Mouse (Mus musculus): ENCODE results near the gene Prss48.
"Not testable (repeated sequence)": the region's sequence is repeated elsewhere in the genome, so short reads cannot be mapped to it uniquely, and the experiment has no call there.

Gene Prss48

GRCm38 (mm10) chr3:86004751-86005150 is 2.5 kb upstream of the Prss48 start:
- in situ Hi-C loops (cut with MseI, MboI), result no loop called here

DNA sequence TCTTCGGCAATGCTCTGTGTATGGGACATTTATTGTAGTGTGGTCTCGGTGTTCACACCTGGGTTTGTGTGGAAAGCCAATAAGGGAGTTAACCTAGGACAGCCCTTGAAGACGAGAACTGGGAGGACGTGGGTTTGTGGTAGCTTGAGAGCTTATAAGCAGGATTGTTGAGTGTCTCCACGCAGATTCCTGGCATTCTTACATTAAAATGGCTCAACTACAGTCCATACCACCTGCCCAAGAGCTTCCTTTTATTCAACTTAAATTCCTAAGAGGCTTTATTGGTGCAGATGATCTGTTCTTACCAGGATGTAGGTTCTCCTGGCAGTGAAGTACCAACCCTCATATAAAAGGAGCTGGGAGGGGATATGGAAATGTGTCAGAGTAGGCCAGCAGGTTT is 649 bp upstream of the Prss48 start:
- in situ Hi-C loops (cut with MseI, MboI), result no loop called here

- in situ Hi-C loops (cut with MseI, MboI), result no loop called here
Measured at GRCm38 (mm10) chr3:86001271-86001670, 1.0 kb downstream of the Prss48 start.

DNA sequence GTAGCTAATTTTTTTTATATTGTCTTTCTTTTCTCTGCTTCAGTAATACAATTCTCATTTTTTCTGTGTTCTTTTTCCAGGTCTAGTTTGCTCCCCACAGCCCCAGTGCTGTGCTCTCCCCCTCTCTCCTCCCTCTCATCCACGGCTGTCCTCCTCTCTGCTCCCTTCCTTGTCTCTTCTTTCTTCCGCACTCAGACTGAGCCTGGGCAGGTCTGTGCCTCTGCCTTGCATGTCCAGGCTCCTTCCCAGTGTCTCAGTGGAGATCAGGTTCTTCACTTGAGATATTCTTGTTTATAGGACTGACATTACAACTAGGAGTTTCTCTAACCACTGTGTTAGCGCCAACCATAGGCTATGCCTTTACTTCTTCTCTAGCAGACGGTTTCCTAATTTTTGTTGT is 7.6 kb downstream of the Prss48 start:
- in situ Hi-C loops (cut with MseI, MboI), result no loop called here

DNA sequence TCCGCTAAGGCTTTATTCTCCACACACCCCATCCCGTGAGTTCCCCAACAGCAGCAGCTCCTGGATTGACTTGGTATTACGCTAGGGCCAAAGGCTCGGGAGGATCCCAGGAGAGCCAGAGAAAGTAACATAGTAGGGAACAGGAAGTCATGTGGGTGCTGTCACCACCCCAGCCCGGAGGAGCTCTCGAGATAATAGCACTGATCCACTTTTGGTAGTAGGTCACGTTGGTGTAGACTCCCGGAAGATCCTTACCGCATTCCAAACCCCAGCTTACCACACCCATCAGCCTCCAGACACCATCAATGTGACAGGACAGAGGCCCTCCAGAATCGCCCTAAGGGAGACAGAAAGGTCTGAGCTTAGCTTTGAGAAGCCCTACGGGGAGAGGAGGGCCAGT is 8.5 kb downstream of the Prss48 start:
- in situ Hi-C loops (cut with MseI, MboI), result no loop called here

GRCm38 (mm10) chr3:85991802-85992156 is 10.5 kb downstream of the Prss48 start:
- in situ Hi-C loops (cut with MseI, MboI), result no loop called here

DNA sequence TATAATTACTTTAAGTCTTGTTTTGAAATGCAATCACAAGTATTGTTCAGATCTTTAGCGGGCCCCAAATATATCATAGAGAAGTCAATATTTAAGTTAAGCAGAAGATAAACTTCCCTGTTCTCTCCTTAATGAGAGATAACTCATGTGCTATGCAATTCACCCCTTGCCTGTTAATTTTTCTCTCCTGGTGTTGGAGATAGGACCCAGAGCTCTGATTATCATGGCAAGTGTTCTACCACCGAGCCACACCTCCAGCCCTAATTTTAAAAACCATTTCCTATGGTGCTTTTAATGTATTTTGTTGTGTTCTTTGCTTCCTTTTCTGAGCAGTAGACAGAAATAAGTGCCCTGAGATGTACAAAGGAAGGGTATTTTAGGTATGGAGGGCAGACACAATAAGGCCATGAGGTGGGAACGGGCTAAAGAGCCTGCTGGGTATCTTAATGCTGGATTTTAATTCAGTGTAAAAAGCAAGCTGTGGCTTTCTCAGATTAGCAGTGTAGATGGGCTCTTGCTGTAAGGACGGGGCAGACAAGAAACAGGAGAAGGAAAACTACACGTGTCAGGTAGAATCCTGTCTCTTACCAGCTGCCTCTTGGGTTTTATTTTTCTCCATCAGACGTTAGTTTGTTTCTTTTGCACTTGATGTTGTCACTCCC is 11.0 kb downstream of the Prss48 start:
- in situ Hi-C loops (cut with MseI, MboI), result no loop called here

GRCm38 (mm10) chr3:85987225-85987624 is 15.1 kb downstream of the Prss48 start:
- in situ Hi-C loops (cut with MseI, MboI), result no loop called here

GRCm38 (mm10) chr3:85984537-85984936 is 17.8 kb downstream of the Prss48 start:
- in situ Hi-C loops (cut with MseI, MboI), result no loop called here

- in situ Hi-C loops (cut with MseI, MboI), result not testable (repeated sequence)
Measured at GRCm38 (mm10) chr3:85981761-85982160, 20.5 kb downstream of the Prss48 start.

- in situ Hi-C loops (cut with MseI, MboI), result no loop called here
Measured at GRCm38 (mm10) chr3:85980036-85980435, 22.3 kb downstream of the Prss48 start.

- in situ Hi-C loops (cut with MseI, MboI), result no loop called here
Measured at GRCm38 (mm10) chr3:85974451-85974850, 27.8 kb downstream of the Prss48 start.

GRCm38 (mm10) chr3:85973376-85974140 is 28.7 kb downstream of the Prss48 start:
- in situ Hi-C loops (cut with MseI, MboI), result no loop called here

GRCm38 (mm10) chr3:85971599-85971975 is 30.7 kb downstream of the Prss48 start:
- in situ Hi-C loops (cut with MseI, MboI), result no loop called here

GRCm38 (mm10) chr3:85970742-85971598 is 31.3 kb downstream of the Prss48 start, which contains the start of gene Sh3d19:
TSS of gene Sh3d19 (plus strand) at chr3:85971109.
- in situ Hi-C loops (cut with MseI, MboI), result no loop called here

DNA sequence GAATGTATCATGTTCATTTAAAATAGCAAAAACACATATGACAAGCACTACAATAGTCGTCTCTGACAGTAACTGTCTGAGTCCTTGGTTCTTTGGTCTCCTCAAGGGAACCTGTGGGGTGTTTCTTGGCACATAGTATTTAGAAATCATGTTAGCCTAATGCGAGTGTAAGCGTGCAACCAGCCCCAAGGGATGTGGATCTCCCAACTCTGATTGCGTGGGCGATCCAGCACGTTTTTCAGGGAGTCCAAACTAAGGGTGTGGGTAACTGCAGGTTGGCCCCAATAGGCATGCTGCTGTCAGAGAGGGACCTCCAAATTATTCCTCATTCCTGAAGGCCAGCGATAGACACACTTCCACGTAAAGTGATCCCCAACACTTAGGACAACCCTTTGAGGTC is 33.3 kb downstream of the Prss48 start:
- in situ Hi-C loops (cut with MseI, MboI), result no loop called here

- in situ Hi-C loops (cut with MseI, MboI), result no loop called here
Measured at GRCm38 (mm10) chr3:85965479-85965878, 36.8 kb downstream of the Prss48 start.

GRCm38 (mm10) chr3:85961134-85961533 is 41.2 kb downstream of the Prss48 start:
- in situ Hi-C loops (cut with MseI, MboI), result no loop called here

DNA sequence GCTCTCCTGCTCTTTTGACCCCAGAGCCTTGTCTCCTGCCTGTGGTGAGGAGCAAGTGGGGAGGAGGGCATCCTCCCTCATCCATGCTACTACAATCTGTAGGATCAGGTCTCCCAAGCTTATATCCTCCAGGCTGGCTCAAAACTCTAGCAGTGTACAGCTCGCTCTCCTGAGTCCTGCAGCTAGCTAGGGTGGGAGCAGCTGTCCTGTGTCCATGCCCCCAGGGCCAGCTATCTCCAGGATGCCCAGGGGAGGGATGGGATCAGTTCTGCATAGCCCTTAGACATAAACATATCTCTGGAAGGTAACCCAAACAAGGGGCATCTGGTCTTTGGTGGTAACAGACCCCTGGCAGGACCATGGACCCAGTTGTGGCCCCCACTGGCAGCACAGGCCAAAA is 42.6 kb downstream of the Prss48 start:
- in situ Hi-C loops (cut with MseI, MboI), result no loop called here

GRCm38 (mm10) chr3:85955704-85956103 is 46.6 kb downstream of the Prss48 start:
- in situ Hi-C loops (cut with MseI, MboI), result no loop called here

DNA sequence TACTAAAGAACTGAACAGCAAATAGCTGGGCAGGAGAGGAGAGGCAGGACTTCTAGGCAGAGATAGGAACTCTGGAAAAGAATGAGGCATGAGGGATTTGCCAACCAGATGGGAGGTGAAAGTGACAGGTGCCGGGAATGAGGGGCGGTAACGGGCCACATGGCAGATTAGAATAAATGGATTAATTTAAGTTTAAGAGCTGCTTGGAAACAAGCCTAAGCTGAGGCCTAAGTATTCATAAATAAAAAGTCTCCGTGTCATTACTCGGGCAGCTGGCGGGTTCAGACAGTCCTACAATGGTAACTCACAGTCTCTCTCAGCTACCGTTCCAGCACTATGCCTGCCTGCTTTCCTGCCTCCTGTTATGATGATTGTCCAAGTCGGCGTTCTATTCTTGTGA is 47.0 kb downstream of the Prss48 start:
- in situ Hi-C loops (cut with MseI, MboI), result no loop called here

DNA sequence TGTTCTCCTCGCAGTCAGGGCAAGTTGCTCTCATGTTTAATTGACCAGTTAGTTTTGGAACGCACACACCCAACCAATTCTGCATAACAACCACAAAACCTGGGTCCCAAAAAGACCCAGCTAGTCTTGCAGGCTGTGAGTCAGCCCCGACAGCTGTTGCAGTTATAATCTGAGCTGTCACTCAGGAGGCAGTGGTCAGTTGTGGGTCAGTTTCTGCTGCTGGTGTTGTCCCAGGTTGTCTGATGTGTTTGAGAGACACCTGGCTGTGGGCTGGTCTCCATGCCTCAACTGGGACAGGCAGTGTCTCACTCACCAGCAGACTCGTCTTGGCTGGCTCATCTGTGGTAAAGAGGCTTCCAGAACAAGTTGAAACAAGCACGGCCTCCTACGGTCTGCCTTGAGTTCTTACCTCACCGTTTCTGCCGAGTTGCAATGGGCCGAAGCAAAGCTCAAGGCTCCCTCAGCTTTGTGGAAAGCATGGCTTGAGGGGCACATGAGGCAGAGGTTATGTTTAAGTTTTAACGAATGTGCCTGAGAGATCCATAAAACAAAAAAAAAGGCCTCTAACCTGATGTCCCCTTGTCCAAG is 49.5 kb downstream of the Prss48 start:
- in situ Hi-C loops (cut with MseI, MboI), result no loop called here
